Mouse (Mus musculus) kidney, embryonic 16.5 days (tissue): ENCODE results near the gene Noc4l. TPM values are rescaled to one million over a fixed set of nuclear protein-coding genes. Genes with fewer than 3 reads are reported as not detected.

ENCODE experiments used
- ATAC-seq: fragments of 200-750 bp; cut with Nextera tagmentation; 2 replicates; pipeline ENCODE4 v1.8.0; 2017; ENCODE audit warnings: moderate TSS enrichment; ENCODE audit not compliant: low FRiP score, low TSS enrichment
- H3K27ac ChIP-seq: fragments of 300-500 bp; sonication (generic); 2 replicates; pipeline ENCODE4 v1.5.1; 2014; ENCODE audit warnings: low read length
- H3K27me3 ChIP-seq: fragments of 300-500 bp; sonication (generic); 2 replicates; pipeline ENCODE4 v1.6.1; 2014; ENCODE audit warnings: low read length, control low read depth, mixed read lengths; ENCODE audit not compliant: insufficient read depth
- H3K36me3 ChIP-seq: fragments of 300-500 bp; sonication (generic); 2 replicates; pipeline ENCODE4 v1.6.1; 2014; ENCODE audit warnings: low read length, control low read depth, mixed read lengths; ENCODE audit not compliant: insufficient read depth
- H3K4me1 ChIP-seq: fragments of 300-500 bp; sonication (generic); 2 replicates; pipeline ENCODE4 v1.6.1; 2014; ENCODE audit warnings: low read length, control low read depth, mixed read lengths; ENCODE audit not compliant: insufficient read depth
- H3K4me2 ChIP-seq: fragments of 300-500 bp; sonication (generic); replicated peaks from 2 replicates; pipeline ENCODE4 v1.6.1; 2014; ENCODE audit warnings: low read depth, low read length
- H3K4me3 ChIP-seq: fragments of 300-500 bp; sonication (generic); 2 replicates; pipeline ENCODE4 v1.5.1; 2014; ENCODE audit warnings: mild to moderate bottlenecking, low read length
- H3K9ac ChIP-seq: fragments of 300-500 bp; sonication (generic); replicated peaks from 2 replicates; pipeline ENCODE4 v1.6.1; 2014; ENCODE audit warnings: low read length
- H3K9me3 ChIP-seq: fragments of 300-500 bp; sonication (generic); 2 replicates; pipeline ENCODE4 v1.6.1; 2016; ENCODE audit warnings: low read length, control low read depth
- WGBS: fragments of 180-500 bp; shearing (Covaris S2); extraction: QIAGEN DNeasy Blood & Tissue Kit; methylation state at CpG from one replicate; pipeline ENCODE4 v1.1.7; 2014; 5-methylcytosine and 5-hydroxymethylcytosine counted together
- polyA plus RNA-seq: library from polyadenylated mRNA; unstranded; fragments of >200 nt; fragmentation: Nextera tagmentation; extraction: Ambion mirVana; gene quantifications from 2 replicates; pipeline ENCODE4 v1.2.1, GENCODE M21; 2015

Noc4l gene
- polyA plus RNA-seq, 1 experiment from 2014 or later = 58.9 TPM

DNA sequence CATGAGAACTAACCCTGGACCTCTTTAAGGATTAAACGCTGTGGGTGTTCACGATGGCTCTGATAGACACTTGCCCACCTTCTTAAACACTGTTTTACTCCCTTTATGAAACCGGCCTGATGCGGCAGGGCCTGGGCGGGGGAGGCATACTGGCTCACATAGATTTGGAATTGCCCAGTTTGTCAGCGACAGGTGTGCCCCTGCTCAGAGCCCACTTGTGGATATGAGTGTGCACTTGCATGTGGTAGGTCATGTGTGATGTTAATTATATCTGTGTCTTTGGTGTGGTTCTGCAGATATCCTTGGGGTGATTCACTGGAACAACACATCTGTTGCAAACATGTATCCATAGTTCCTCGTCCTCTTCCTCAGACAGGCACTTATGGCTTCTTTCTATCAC, 42.7 kb downstream of the Noc4l start:
- ATAC-seq = no peak
- H3K4me2 ChIP-seq = no peak overlapping the region
- H3K4me3 ChIP-seq = no peak overlapping the region
- no peak overlapping the region for H3K27ac ChIP-seq
- H3K36me3 ChIP-seq = no peaks in the 10 kb centered on the region
- H3K4me1 ChIP-seq = no peaks in the 10 kb centered on the region
- H3K9ac ChIP-seq = no peak overlapping the region
- H3K27me3 ChIP-seq = no peaks in the 10 kb centered on the region
- H3K9me3 ChIP-seq = no peaks in the 10 kb centered on the region
- 89% methylated on average over 7 of the region's 7 CpGs for WGBS

DNA sequence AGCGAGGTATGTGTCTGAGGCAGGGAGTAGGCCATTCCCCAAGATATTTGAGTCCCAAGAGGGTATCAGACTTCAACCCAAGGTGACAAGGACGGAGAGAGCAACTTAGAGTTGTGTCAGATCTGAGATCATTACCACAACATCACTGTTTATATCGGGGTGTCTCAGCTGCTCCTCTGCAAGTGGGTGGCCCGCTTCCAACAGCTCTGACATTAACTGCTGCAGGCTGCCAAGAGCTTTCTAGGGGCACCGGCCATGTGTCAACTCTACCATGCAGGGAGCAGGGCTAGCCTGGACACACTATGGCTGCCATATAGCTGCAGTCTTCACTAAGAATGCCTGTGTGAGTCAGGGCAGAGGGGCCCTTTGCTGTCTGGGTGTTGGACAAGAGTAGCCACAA, 43.3 kb downstream of the Noc4l start:
- Histone ChIP-seq H3K27me3 (no peaks in the 10 kb centered on the region), H3K27ac (no peak overlapping the region), H3K4me3 (no peak overlapping the region), H3K9me3 (no peaks in the 10 kb centered on the region), H3K36me3 (no peaks in the 10 kb centered on the region), H3K4me1 (no peaks in the 10 kb centered on the region), H3K4me2 (no peak overlapping the region), H3K9ac (no peak overlapping the region)
- WGBS = 71% methylated on average over 5 of the region's 5 CpGs
- ATAC-seq = no peak

- no peak overlapping the region for H3K4me2 ChIP-seq
- H3K9me3 ChIP-seq = no peaks in the 10 kb centered on the region
- H3K4me3 ChIP-seq = no peak overlapping the region
- H3K36me3 ChIP-seq = no peaks in the 10 kb centered on the region
- no peaks in the 10 kb centered on the region for H3K4me1 ChIP-seq
- no peak for ATAC-seq
- no peak overlapping the region for H3K9ac ChIP-seq
- H3K27ac ChIP-seq = no peak overlapping the region
- no peaks in the 10 kb centered on the region for H3K27me3 ChIP-seq
- 74% methylated on average over 3 of the region's 3 CpGs for WGBS
These were observed 43.8 kb downstream of the Noc4l start for GRCm38 (mm10) chr5:110609425-110609824.

DNA sequence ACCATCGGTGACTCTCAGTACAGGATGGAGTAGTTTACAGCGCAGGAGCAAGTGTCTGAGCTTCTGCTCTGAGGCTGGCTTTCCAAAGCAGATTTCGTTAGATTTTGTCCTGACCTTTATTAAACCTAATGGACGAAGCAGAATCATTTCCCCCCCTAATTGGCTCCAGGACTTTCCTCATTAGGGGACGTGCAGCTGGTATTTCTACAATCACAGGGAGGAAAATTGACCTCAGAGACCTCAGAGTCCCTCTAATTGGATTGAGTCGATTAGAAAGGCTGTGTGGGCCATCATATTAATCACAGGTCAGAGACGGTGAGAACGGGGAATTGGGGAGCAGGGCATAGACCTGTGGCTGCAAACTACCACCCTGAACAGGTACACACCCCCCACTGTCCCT, 44.3 kb downstream of the Noc4l start:
- Histone ChIP-seq H3K9ac (no peak overlapping the region), H3K27ac (no peak overlapping the region)
- WGBS = 59% methylated on average over 8 of the region's 8 CpGs

GRCm38 (mm10) chr5:110608336-110608735, 44.9 kb downstream of the Noc4l start:
- H3K27me3 ChIP-seq = no peaks in the 10 kb centered on the region
- no peak overlapping the region for H3K27ac ChIP-seq
- H3K36me3 ChIP-seq = no peaks in the 10 kb centered on the region
- 80% methylated on average over 6 of the region's 6 CpGs for WGBS
- no peak overlapping the region for H3K4me2 ChIP-seq
- no peaks in the 10 kb centered on the region for H3K9me3 ChIP-seq
- no peaks in the 10 kb centered on the region for H3K4me1 ChIP-seq
- ATAC-seq = no peak
- H3K4me3 ChIP-seq = no peak overlapping the region
- no peak overlapping the region for H3K9ac ChIP-seq

More for the DNA sequence above, 44.3 kb downstream of the Noc4l start:
- Histone ChIP-seq H3K4me3 (no peak overlapping the region), H3K36me3 (no peaks in the 10 kb centered on the region), H3K4me2 (no peak overlapping the region), H3K27me3 (no peaks in the 10 kb centered on the region), H3K9me3 (no peaks in the 10 kb centered on the region), H3K4me1 (no peaks in the 10 kb centered on the region)
- ATAC-seq = no peak

DNA sequence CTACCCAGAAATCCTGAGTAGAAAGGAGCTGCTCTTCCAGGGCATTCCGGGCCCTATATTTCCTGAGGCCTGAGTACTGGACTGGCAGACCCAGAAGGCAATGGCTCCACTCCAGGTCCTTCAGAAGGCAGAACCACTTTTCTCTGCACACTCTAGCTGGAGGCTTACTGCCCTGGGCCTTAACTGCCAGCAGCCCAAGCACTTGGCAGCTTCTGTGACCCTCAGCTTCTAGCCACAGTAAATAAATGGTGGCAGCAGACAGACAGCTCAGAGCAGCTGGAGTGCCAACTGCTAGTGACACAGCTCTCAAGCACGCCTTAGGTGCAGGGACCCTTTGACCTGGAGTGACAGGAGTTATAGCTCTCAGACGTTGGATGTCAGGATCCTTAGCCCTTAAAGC, 45.5 kb downstream of the Noc4l start:
- WGBS = 40% methylated on average over 3 of the region's 3 CpGs
- no peak for ATAC-seq

GRCm38 (mm10) chr5:110605531-110606221, 47.5 kb downstream of the Noc4l start:
- Histone ChIP-seq H3K4me2 (no peak overlapping the region), H3K9me3 (no peaks in the 10 kb centered on the region), H3K4me3 (no peak overlapping the region), H3K36me3 (no peaks in the 10 kb centered on the region), H3K27me3 (no peaks in the 10 kb centered on the region), H3K4me1 (no peaks in the 10 kb centered on the region), H3K27ac (no peak overlapping the region), H3K9ac (no peak overlapping the region)
- ATAC-seq = no peak
- WGBS = 57% methylated on average over 5 of the region's 5 CpGs

More for the DNA sequence above, 45.5 kb downstream of the Noc4l start:
- no peak overlapping the region for H3K4me3 ChIP-seq
- H3K27me3 ChIP-seq = no peaks in the 10 kb centered on the region
- H3K4me1 ChIP-seq = no peaks in the 10 kb centered on the region
- no peak overlapping the region for H3K27ac ChIP-seq
- no peaks in the 10 kb centered on the region for H3K9me3 ChIP-seq
- no peaks in the 10 kb centered on the region for H3K36me3 ChIP-seq
- H3K9ac ChIP-seq = no peak overlapping the region
- no peak overlapping the region for H3K4me2 ChIP-seq

GRCm38 (mm10) chr5:110604311-110604710, 48.9 kb downstream of the Noc4l start:
- no peaks in the 10 kb centered on the region for H3K9me3 ChIP-seq
- ATAC-seq = no peak
- no peaks in the 10 kb centered on the region for H3K27me3 ChIP-seq
- WGBS = 82% methylated on average over 2 of the region's 2 CpGs
- H3K27ac ChIP-seq = no peak overlapping the region
- H3K4me3 ChIP-seq = no peak overlapping the region
- H3K36me3 ChIP-seq = no peaks in the 10 kb centered on the region
- no peak overlapping the region for H3K9ac ChIP-seq
- H3K4me1 ChIP-seq = no peaks in the 10 kb centered on the region
- H3K4me2 ChIP-seq = no peak overlapping the region

GRCm38 (mm10) chr5:110603016-110603685, 50.1 kb downstream of the Noc4l start:
- Histone ChIP-seq H3K4me3 (no peak overlapping the region), H3K27me3 (no peaks in the 10 kb centered on the region), H3K4me2 (no peak overlapping the region), H3K27ac (no peak overlapping the region), H3K9ac (no peak overlapping the region), H3K9me3 (no peaks in the 10 kb centered on the region), H3K36me3 (no peaks in the 10 kb centered on the region), H3K4me1 (peaks cover 8% of the 10 kb centered on the region)
- ATAC-seq = no peak
- 73% methylated on average over 7 of the region's 7 CpGs for WGBS
